Mouse (Mus musculus) heart, postnatal 10 days (tissue): ENCODE results near the gene Piwil1. TPM values are rescaled to one million over a fixed set of nuclear protein-coding genes. Genes with fewer than 3 reads are reported as not detected.

Source experiments
- total RNA-seq, 2 experiments: library from RNA; stranded (reverse); gene quantifications; 2 replicates each; pipeline ENCODE4 v1.2.3; 2021

Piwil1 gene
- total RNA-seq, 2 experiments from 2014 or later = not detected

Other genes starting within 250 kb of the Piwil1 start
- gene Fzd10, start 101.7 kb upstream of the Piwil1 start, total RNA-seq = under 1 TPM; 0.17 to 0.25 TPM